Mouse (Mus musculus) cerebellum, adult 11-12 months (tissue): ENCODE data around the gene Lrrc34.

Experiments
- DNase-seq: peaks from one replicate; pipeline ENCODE4 v3.0.0; 2022

The Lrrc34 gene

GRCm38 (mm10) chr3:30647440-30648090 lies at the start of gene Lrrc34:
TSS of gene Lrrc34 (minus strand) at chr3:30647869.
- no peak for DNase-seq

- DNase-seq: peak; percentile 4
Observed at GRCm38 (mm10) chr3:30696346-30696745, 48.7 kb upstream of the Lrrc34 start.

- DNase-seq: no peak
Observed at GRCm38 (mm10) chr3:30695661-30696060, 48.0 kb upstream of the Lrrc34 start.

GRCm38 (mm10) chr3:30690976-30691375 lies 43.3 kb upstream of the Lrrc34 start:
- DNase-seq: no peak

- DNase-seq: no peak
Observed at GRCm38 (mm10) chr3:30687216-30687615, 39.5 kb upstream of the Lrrc34 start.

DNA sequence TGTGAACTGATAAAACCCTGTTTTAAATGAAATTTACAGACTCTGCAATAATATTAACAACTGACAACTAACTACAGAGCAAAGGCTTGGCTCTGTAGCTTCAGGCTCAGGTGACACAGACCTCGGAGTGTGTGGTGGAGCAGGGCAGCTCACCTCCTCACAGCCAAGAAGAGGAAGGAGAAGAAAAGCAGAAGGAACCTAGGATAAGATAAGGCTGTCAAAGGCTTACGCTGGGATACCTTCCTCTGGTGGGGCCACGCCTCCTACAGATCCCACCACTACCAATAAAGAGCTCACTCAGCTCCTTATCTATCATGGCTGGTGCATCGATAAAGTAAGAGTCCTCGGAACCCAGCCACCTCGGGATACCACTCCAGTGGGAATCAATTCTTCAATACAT lies 35.5 kb upstream of the Lrrc34 start:
- DNase-seq: no peak

- DNase-seq: no peak
Observed at GRCm38 (mm10) chr3:30658486-30658885, 10.8 kb upstream of the Lrrc34 start.

DNA sequence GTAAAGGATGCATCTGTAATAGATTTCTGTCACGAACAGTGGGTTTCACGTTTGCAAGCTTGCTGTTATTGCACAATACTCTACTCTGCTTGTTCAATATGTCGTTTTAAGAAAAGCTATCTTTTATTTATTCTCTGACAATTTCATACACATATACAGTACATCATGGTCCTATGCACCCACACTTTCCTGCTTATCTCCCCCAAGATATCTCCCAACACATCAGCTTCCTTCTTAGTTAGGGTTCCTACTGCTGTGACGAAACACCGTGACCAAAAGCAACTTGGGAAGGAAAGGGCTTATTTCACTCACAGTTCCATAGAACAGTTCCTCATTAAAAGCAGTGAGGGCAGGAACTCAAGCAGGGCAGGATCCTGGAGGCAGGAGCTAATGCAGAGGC lies 8.3 kb upstream of the Lrrc34 start:
- DNase-seq: no peak

DNA sequence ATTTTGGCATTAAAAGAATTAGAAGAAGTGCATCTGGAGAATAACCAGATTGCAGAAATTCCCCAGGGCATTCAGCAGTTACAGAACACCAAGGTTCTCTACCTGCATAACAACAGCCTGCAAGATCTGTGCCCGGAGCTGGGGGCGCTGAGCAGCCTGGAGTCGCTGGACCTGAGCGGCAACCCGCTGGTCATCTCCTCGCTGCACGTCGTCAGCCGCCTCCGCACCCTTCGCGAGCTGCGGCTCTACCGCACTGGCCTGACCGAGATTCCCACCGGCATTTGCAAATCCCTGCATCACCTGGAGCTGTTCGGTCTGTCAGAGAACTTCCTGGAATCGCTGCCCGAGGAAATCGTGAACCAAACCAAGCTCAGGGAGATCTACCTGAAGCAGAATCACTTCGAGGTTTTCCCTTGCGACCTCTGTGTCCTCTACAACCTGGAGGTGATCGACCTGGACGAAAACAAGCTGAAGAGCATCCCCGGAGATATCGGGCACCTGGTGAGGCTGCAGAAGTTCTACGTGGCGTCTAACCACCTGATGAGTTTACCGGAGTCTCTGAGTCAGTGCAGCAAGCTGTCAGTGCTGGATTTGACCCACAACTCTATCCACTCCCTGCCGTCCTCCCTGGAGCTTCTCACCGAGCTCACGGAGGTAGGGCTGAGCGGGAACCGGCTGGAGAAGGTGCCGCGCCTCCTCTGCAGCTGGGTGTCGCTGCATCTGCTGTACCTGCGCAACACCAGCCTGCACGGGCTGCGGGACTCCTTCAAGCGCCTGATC lies 2.6 kb upstream of the Lrrc34 start:
- no peak for DNase-seq

- no peak for DNase-seq
Observed at GRCm38 (mm10) chr3:30648466-30648865, 797 bp upstream of the Lrrc34 start.

- no peak for DNase-seq
Observed at GRCm38 (mm10) chr3:30646761-30647160, 908 bp downstream of the Lrrc34 start.

GRCm38 (mm10) chr3:30644207-30644606 lies 3.5 kb downstream of the Lrrc34 start, which contains the start of gene Lrriq4:
TSS of gene Lrriq4 (plus strand) at chr3:30644507.
- no peak for DNase-seq

DNA sequence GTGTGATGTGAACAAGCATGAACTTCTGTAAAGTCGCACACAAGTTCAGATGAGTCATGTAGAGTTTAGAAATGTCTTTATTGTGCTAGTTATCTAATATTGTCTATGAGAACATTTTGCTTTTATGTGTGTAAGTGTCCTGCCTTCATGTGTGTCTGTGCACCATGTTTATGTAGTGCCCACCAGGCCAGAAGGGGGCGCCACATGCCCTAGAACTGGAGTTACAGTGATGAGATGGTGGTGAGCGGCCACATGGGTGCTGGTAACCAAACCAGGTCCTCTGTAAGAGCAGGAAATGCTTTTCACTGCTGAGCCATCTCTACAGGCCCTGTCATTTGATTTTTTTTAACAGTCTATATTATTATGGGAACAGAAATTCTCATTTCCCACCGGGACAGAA lies 12.0 kb downstream of the Lrrc34 start:
- DNase-seq: no peak

DNA sequence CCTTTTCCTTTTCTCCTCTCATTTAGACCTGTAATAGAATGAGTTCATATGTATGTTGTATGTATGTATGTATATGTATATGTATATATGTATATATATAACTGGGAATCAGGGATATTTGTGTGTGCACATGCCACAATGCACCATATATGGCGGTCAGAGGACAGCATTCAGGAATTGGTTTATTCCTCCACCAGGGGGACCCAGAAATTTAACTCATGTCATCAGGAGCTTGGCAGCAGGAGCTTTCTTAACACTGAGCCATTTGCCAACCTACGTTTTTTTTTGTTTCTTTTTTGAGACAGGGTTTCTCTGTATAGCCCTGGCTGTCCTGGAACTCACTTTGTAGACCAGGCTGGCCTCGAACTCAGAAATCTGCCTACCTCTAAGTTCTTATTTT lies 14.0 kb downstream of the Lrrc34 start:
- no peak for DNase-seq

DNA sequence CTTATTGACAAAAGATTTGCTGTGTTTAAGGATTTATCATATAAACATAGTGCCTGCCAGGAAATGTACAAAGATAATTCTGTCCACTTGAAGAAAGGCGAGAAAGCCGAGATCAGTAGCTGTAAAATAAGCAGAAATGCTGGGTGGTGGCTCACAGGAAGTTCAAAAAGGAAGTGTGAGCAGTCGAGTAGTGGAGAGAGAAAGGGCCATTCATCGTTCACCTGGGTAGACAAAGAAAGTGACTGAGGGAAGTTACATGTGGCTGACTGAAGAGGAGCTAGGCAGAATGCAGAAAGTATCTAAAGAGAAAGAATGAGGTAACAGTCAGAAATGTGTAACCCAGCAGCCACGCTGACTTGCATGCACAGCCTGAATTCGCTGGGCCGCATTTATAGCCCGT lies 27.5 kb downstream of the Lrrc34 start:
- no peak for DNase-seq

- DNase-seq: no peak
Observed at GRCm38 (mm10) chr3:30610930-30611329, 36.7 kb downstream of the Lrrc34 start.

- DNase-seq: no peak
Observed at GRCm38 (mm10) chr3:30608999-30609398, 38.7 kb downstream of the Lrrc34 start.

DNA sequence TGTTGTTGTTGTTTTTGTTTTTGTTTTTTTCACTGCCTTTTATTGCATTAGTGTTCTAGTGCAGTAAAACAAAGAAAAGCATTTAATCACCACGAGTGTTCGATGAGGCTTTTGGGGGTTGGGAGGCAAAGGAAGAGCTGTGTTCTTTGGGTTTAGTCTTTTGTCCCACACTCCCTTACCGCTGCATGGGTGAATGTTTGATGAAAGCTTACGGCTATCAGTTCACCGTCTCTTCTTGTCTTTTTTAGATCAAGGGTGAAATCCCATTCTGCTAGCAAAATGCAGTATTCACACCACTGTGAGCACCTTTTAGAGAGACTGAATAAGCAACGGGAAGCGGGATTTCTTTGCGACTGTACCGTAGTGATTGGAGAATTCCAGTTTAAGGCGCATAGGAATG lies 44.4 kb downstream of the Lrrc34 start:
- DNase-seq: no peak

DNA sequence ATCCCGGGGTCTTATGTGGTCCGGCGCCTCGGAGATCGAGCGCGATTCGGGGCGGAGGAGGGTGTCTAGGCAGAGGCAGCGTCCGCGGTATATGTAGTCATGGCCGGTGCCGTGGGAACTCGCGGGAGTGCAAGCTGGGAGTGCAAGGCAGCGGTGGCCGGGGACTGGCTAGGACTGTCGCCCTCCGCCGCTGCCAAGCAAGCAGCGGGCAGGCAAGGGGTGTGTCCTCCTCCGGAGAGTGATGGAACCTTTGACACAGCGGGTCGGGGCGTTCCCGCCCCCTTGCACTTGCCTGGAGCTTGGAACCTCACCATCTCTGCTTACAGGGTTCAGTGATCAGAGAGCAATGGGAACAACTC lies 45.0 kb downstream of the Lrrc34 start:
- DNase-seq: no peak

- DNase-seq: peak; percentile 97
Observed at GRCm38 (mm10) chr3:30602065-30602739, 45.5 kb downstream of the Lrrc34 start, which contains the start of gene Mynn. TSS of gene Mynn (plus strand) at chr3:30602065.

GRCm38 (mm10) chr3:30601610-30602064 lies 46.0 kb downstream of the Lrrc34 start:
- DNase-seq: no peak

DNA sequence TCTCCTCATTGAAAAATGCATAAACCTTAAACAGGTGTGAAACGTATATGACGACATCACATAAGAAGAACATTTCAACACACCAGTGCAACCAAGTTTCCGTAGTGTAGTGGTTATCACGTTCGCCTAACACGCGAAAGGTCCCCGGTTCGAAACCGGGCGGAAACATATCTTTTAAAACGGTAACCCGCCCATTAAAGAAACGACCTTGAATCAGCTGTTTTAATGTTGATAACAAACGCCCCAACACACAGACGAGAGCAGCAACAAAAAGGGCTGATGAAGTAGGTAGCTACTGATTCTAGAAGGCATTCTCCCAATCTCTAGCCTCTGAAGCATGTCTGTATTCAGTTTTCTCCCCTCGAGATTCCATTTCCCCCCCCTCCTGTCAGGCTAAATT lies 46.5 kb downstream of the Lrrc34 start:
- peak; percentile 85 for DNase-seq

DNA sequence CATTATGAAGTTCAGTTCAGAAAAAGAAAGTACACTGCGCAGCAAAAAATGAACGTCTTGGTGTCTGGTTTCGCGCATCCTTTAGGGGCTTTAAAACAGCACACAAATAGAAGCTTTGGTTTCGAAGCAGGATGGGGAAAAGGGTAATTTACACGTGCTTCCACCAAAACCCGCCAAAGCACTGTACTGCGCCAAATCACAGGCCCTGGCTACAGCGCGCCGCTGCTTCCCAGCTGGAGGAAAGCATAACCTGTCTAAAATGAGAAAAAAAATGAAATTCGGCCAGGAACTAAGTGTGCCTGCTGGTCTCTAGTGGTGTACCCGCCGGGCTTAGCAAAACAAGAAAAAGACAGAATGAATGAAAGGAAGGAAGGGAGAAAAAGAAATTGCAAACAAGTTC lies 47.0 kb downstream of the Lrrc34 start:
- peak; percentile 76 for DNase-seq
